Mouse (Mus musculus) testis, postnatal 14 days (tissue): ENCODE measurements around the gene Fibp.
A peak's percentile ranks its signal among the peaks of the same experiment; 100 is the strongest.

Experiments used
- DNase-seq: peaks from one replicate; pipeline ENCODE4 v3.0.0; 2021; ENCODE audit warnings: low spot score

The Fibp gene

DNA sequence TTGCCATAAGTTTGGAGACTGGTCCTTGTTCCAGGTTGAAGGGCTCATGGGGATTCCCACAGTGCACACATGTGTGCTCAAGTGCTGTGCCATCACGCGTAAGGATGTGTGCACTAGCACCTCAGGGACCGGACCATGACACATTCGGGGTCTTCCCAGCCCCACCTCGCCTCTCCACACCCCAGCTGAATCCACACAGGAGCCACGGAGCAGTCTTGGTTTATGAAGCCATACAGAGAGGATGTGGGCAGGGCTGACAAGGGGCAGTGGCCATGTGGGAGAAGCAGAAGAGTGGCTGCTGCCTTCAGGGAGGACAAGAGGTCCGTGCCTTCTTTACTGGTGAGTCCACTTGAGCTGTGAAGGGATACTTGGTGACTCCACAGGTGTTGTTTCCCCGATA lies 4.6 kb downstream of the Fibp start:
- no peak for DNase-seq

DNA sequence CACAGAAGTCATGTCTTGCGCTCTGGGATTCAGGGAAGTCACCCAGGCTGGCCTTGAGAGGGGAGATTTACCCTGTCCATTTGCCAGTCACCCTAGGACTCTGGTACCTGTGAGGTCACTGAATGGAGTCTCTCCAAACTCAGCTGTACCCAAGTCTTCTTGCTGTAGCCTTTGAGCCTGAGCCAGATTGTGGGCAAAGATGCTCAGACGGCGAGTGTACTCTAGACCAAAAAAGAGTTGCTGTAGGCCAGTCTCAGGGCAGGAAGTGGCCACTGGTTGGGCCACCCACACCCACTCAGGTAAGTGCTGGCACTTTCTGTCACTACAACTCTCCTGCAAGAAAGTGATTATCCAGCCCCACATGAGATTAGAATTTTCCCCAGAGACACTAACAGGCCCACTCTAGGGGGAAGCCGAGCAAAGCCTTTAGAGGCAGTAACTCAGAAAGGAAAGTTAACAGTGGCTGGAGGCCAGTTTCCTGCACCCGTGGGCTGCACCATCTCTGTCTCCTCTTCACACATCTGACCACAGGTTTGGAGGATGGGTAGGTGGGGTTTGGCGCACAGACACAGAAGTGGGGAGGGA lies 6.6 kb downstream of the Fibp start:
- DNase-seq: no peak

GRCm38 (mm10) chr19:5468374-5468773 lies 8.0 kb downstream of the Fibp start, which contains the start of gene Ctsw:
Gene Ctsw, minus strand, starts transcription at chr19:5468507.
- DNase-seq: no peak

- no peak for DNase-seq
Observed at GRCm38 (mm10) chr19:5471846-5472245, 11.4 kb downstream of the Fibp start.

DNA sequence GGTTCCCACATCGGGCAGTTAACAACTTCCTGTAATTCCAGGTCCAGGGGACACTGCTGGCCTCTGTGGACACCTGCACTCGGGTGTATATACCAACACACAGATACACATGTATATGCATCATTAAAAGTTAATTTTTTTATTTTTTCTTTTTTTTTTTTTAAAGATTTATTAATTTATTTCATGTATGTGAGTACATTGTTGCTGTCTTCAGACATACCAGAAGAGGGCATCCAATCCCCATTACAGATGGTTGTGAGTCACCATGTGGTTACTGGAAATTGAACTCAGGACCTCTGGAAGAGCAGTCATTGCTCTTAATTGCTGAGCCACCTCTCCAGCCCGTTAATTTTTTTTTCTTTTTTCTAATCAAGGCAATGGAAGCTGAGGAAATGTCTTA lies 12.4 kb downstream of the Fibp start:
- DNase-seq: no peak

DNA sequence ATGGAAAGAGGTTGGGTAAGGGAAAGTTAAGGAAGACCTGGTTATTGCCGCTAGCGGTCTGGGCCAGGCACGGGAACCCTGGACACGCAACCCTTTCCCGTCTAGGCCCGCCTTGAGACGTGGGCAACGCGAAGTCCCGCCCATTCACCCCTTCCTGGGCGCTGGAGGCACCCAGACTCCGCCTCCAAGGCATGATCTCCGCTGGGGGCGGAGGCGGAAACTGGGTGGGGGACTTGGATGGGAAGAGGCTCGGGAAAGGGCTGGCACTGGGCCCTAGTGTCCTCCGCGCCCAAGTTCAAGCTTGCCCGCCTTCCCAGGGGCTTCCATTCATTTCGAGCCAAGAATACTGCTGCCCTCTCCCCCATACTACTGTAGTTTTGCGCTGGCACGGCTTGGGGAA lies 13.3 kb downstream of the Fibp start, which contains the start of gene Efemp2:
Gene Efemp2 (plus strand): TSS at position 235 of the 400 bp plus-strand sequence.
- DNase-seq: peak; percentile 89

DNA sequence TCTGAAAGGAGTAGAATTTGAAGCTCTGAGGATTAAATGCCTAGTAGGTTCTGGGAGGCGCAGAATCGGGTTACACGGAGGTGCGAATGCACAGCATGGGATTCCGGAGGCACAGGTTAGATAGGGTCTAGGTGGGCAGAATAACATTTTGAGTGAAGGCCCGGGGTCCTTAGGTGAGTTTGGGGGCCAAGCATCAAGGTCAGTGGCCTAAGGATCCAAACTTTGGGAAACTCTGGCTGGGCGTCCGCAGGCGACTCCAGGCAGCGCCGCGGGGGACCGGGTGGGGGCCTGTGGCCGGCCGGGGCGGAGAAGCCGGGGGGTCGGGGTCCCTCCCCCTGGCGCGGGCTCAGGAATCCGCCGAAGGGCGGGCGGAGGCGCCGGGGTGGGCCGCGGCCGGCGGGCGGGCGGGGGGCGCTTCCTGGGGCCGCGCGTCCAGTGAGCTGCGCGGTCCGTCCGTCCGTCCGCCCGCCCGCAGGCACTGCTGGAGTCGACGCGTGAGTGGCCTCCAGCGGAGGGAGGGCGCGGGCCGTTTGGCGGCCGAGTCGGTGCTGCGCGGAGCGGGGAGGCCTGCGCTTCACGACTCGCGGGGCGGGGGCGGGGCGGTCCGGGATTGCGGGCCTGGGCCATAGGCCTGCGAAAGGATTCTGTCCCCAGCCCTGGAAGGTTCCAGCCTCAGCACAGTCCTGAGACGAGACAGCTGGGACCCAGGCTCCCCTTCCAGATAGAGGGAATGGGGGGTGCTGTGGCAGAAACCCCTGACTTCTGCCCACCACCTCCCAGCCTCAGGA lies 14.1 kb downstream of the Fibp start:
- DNase-seq: no peak

- no peak for DNase-seq
Observed at GRCm38 (mm10) chr19:5475069-5475714, 14.8 kb downstream of the Fibp start.

DNA sequence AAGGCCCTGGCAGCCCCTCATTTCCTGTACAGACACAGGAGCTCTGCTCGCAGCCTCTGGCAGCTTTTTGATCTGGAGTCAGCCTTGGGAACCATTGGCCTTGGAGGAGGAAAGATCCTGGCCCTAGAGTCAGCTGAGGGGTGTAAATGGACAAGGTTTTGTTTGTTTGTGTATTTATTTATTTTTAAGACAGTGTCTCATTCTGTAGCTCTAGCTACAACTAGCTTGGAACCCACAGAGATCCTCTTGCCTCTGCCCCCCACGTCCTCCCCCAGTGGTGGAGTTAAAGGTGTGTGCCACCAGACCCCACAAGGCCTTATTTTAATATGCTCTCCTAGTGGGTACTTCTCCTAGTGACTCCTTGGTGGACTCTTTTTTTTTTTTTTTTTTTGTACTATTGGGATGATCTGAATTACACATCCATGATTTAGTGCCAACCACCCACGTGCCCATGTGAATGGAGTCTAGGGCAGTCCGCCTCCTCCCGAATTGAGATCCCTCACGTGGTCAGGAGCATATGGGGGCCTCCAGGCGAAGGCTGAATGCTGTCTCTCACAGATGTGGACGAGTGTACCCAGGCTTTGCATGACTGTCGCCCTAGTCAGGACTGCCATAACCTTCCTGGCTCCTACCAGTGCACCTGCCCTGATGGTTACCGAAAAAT lies 16.7 kb downstream of the Fibp start:
- no peak for DNase-seq

DNA sequence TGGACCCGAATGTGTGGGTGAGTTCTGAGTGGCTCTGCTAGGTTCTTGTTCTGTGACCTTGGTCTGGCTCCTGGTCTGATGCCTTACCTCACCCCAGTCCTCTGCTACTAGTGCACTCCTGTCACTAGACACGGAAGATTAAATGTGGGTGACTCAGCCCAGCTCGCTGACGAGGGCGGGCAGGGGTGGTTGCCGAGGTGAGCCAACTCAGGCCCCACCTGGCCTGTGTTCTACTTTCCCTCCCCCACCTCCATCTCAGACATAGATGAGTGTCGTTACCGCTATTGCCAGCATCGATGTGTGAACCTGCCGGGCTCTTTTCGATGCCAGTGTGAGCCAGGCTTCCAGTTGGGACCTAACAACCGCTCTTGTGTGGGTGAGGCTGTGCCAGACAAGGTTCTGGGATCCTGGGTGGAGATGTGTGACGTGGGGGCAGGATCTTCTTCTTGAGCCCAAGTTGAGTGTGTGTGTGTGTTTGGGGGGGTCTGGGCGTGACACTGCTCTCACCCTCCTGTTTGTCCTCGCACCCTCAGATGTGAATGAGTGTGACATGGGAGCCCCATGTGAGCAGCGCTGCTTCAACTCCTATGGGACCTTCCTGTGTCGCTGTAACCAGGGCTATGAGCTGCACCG lies 17.4 kb downstream of the Fibp start:
- no peak for DNase-seq

DNA sequence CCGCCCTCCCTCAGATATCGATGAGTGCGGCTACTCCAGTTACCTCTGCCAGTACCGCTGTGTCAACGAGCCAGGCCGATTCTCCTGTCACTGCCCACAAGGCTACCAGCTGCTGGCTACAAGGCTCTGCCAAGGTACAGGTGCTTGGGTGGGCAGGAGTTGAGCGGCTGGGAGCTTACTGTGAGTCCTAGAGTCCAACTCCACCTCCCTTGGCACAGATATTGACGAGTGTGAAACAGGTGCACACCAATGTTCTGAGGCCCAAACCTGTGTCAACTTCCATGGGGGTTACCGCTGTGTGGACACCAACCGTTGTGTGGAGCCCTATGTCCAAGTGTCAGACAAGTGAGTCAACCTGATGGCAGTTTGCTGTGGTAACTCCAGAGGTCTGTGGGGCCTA lies 19.6 kb downstream of the Fibp start:
- no peak for DNase-seq

DNA sequence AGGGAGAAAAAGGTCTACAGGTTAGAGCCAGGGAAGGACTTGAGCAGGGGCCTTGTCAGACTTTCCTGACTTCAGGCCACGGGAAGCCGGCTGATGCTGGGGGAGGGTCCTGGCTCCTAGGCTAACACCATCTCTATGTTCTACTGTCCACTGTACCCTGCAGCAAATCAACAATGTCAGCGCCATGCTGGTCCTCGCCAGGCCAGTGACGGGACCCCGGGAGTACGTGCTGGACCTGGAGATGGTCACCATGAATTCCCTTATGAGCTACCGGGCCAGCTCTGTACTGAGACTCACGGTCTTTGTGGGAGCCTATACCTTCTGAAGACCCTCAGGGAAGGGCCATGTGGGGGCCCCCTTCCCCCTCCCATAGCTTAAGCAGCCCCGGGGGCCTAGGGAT lies 21.0 kb downstream of the Fibp start:
- no peak for DNase-seq

GRCm38 (mm10) chr19:5483386-5484359 lies 23.3 kb downstream of the Fibp start:
- DNase-seq: no peak

GRCm38 (mm10) chr19:5484496-5484895 lies 24.1 kb downstream of the Fibp start:
- DNase-seq: no peak

DNA sequence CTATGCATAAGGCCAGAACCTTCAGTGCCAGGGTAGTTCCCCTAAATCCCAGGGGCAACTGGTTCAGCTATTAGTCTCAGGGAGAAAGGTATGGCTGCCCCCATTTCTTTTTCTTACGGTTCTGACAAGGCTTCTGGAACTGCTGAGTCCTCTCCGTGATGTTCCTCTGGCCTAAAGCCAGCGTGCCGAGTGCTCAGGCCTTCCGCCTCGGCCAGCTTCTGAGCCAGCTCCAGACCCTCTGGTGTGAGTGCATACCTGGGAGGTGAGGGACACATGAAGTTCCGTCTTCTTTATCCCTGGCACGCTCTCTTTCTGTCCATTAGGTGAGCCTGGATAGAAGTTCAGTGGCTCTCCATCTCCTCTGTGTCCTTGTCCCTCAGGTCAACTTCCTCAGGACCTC lies 25.0 kb downstream of the Fibp start:
- DNase-seq: no peak

GRCm38 (mm10) chr19:5485821-5486220 lies 25.4 kb downstream of the Fibp start:
- no peak for DNase-seq

DNA sequence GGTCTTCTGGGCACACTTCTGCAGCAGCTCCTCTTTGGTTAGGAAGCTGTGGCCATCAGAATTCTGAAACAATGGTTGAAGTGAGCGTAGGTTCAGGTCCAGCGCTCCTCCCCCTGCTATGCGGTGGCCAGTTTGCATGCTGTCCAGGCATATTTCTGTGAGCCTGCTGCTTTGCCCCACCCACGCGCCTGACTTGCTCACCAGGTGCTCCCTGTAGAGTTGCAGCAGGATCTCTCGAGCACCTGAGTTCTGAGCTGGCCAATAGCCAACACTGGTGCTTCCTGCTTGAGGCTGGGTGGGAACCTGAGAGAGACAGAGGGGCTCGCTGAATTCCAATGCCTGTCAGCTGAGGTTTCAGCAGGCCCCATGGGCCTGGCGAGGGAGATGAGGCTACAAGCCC lies 25.9 kb downstream of the Fibp start:
- no peak for DNase-seq

DNA sequence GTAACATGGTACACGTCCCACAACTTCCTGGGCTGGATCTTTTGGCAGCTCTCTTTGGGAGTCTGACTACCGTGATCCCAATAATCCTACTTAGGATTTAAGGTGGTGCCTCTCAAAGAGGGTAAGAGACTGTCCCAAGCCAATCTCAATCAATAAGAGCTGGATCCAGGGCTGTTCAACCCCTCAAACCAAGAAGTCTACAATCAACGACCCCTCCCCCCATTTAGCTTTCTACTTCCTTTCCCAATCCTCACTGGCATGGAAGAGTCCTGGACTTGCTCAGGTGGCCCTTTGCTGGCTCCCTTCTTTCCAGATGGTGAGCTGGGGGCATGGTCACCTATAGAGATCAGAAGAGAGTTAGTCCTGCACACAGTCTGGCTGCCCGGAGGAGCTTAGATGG lies 26.4 kb downstream of the Fibp start:
- no peak for DNase-seq

DNA sequence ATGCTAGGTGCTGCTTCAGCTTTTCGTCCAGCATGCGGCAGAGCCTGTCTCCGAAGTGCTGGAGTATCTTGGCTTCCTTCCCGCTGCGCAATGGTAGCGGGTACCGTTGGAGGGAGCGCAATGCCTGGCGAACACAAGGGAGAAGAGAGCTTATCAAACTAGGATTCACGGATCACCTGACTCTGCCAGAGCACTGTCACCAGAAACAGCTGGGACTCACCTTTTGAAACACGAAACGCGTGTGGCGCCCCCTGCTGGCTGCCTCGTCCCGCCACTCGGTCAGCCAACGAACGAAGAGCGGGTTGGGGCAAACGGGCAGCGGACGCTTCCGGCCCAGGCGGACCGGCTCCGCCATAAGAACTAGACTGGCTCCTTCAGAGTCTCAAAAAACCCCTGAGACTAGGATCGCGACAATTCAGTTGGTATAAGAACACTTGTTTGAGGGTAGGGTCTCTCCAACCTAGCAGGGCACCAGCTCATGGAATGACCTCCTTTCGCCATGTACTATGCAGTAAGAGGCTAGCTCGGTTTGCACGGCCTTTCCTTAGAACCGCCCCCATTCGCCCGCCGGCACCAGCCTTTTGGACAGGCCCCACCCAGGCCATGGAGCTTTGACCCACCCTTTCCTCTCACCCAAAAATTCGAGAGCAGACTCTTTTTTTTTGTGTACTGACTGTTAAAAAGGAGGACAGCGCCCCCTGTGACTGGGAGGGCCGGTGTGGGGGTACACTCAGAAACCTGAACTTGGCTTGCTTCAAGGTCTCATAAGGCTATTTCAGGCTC lies 27.5 kb downstream of the Fibp start, which contains the start of gene Mus81:
Gene Mus81 (minus strand): TSS at position 635 of the 783 bp plus-strand sequence.
- DNase-seq: peak; percentile 94
